8 mouse cellular contexts compared by ENCODE assay signal in the genomic region with DNA sequence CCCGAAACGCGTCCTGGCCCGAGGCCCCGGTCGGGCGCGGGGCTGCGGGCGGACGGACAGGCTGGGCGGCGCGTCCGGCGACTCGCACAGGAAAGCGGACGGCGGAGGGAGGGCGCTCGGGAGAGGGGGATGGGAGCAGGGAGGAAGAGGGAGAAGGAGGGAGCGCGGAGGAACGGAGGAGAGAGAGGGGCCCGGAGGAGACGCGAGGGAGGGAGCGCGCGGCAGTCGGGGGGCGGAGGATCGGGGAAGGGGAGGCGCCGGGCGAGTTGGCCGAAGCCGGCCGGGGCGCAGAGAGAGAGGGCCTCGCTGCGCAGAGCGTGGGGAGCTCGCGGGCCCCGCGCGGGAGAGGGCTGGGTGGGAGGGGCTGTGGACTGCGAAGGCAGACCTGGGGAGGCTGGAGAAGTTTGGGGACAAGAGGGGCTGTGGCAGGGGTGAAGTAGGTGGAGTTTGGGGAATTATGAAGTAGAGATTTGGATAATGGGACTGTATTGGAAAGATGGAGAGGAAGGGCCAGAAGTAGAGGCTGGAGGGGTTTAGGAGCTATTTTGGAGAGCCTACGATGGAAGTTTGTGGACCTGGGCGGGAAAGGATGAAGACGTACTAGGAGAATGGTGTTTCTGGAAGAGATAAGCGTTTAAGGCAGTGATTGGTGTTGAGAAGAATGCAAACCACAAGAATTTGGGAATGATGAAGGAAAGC. TPM values are rescaled to one million over a fixed set of nuclear protein-coding genes. Genes with fewer than 3 reads are reported as not detected.
DNase-seq lines count a peak whose midpoint lies in the region.

No protein-coding gene starts in this region.

- DNase-seq in adrenal gland, adult (ENCODE audit: inconsistent age in 2 of 2, low spot score in 1 of 2), result peak; percentile 90 to 96
- DNase-seq in cerebellum, postnatal 4 days (ENCODE audit: low spot score in 2 of 2), result peak; percentile 64 to 79
- peak; percentile 90 for DNase-seq in gastrocnemius, postnatal 14 days
- DNase-seq in induced T-regulatory cell, adult 2 months (ENCODE audit: low read depth), result peak; percentile 67
- peak; percentile 90 for DNase-seq in left cerebral cortex, postnatal 4 days
- DNase-seq in mesoderm, embryonic 11.5 days (ENCODE audit: low read depth, low spot score), result peak; percentile 82
- DNase-seq in right cerebral cortex, postnatal 36 days (ENCODE audit: low spot score in 2 of 2), result peak; percentile 68 to 69
- no peak for DNase-seq in c-Kit-positive CD71-positive TER-119-positive erythroid progenitor cells, embryonic 14.5 days (ENCODE audit: low spot score)

- intact Hi-C loops in gastrocnemius, postnatal 14 days (cut with DNase I; ENCODE audit: low total_unique reads), result no loop called here
- intact Hi-C loops in left cerebral cortex, postnatal 4 days (cut with DNase I), result loop anchor here (5.0 kb wide), 1 partner anchor 50 kb away; the partner anchor contains the start of gene Spsb2

RNA-seq across cellular contexts. Expression of gene Atn1, which starts 0.5 kb away (rescaled TPM):
- 10 to 100 TPM; 30.8 to 35.8 TPM for total RNA-seq in gastrocnemius, postnatal 14 days (2021)
- 100 to 1,000 TPM; 174 to 180 TPM for total RNA-seq in left cerebral cortex, postnatal 4 days (2021)

RNA-seq across cellular contexts. Expression of gene Gm45234, which starts 1.0 kb away (rescaled TPM):
- total RNA-seq in gastrocnemius, postnatal 14 days (2021), result not detected
- not detected for total RNA-seq in left cerebral cortex, postnatal 4 days (2021)

RNA-seq across cellular contexts. Expression of gene Eno2, which starts 12.7 kb away (rescaled TPM):
- total RNA-seq in gastrocnemius, postnatal 14 days (2021), result 1 to 10 TPM; 1.9 to 2.3 TPM
- total RNA-seq in left cerebral cortex, postnatal 4 days (2021), result 100 to 1,000 TPM; 190 to 217 TPM

RNA-seq across cellular contexts. Expression of gene Grcc10, which starts 15.6 kb away (rescaled TPM):
- total RNA-seq in gastrocnemius, postnatal 14 days (2021), result 100 to 1,000 TPM; 207 to 228 TPM
- 100 to 1,000 TPM; 334 to 350 TPM for total RNA-seq in left cerebral cortex, postnatal 4 days (2021)

RNA-seq across cellular contexts. Expression of gene Ptpn6, which starts 18.3 kb away (rescaled TPM):
- total RNA-seq in gastrocnemius, postnatal 14 days (2021), result 1 to 10 TPM; 1.7 to 1.9 TPM
- total RNA-seq in left cerebral cortex, postnatal 4 days (2021), result 1 to 10 TPM; 3.3 to 9.2 TPM

Comparison
In these comparisons a context has a peak if more than half of its experiments do, and no peak if none do; other contexts are left out.
1. RNA of gene Atn1, which starts 0.5 kb away (total RNA-seq): 174 to 180 TPM in left cerebral cortex, postnatal 4 days; 30.8 to 35.8 TPM in gastrocnemius, postnatal 14 days; every median in the first group is over 4 times any median in the second.
2. RNA of gene Eno2, which starts 12.7 kb away (total RNA-seq): 190 to 217 TPM in left cerebral cortex, postnatal 4 days; 1.9 to 2.3 TPM in gastrocnemius, postnatal 14 days; every median in the first group is over 10 times any median in the second.